Mouse (Mus musculus) stomach, postnatal 0 days (tissue): ENCODE results near the gene Clock.

Experiments
- CTCF ChIP-seq: IDR thresholded peaks from 2 replicates; pipeline ENCODE4 v1.5.1; 2016; ENCODE audit warnings: antibody characterized with exemption, low read depth, mild to moderate bottlenecking, moderate library complexity
- EP300 ChIP-seq: optimal IDR thresholded peaks from 2 replicates; pipeline ENCODE3; 2016; ENCODE audit warnings: antibody characterized with exemption

GRCm38 (mm10) chr5:76288256-76288655, 16.3 kb downstream of the Clock start:
- TF ChIP-seq CTCF, result no peak
- TF ChIP-seq EP300, result no peak
